Mouse (Mus musculus): ENCODE data around the gene Hspb2.

Gene Hspb2

DNA sequence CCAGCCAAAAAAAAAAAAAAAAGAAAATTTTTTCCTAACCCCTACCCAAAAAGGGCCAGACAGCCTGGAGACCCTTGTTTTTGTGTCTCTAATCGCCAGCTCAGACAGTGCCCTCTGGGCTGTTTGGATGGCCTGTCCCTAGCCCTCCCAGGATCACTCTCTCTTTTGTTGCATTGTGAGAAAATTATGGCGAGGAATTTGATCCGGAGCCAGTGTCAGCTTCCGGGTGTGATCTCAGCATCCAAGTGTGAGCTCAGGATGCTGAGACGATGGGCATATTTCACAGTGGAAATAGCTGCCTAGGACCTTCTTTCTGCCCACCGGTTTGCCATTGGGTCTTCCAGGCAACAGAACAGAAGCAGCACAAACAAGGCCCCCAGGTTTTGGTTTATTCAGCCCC, 1.4 kb downstream of the Hspb2 start:
- DNase-seq (ENCODE audit: low spot score): no peak

DNA sequence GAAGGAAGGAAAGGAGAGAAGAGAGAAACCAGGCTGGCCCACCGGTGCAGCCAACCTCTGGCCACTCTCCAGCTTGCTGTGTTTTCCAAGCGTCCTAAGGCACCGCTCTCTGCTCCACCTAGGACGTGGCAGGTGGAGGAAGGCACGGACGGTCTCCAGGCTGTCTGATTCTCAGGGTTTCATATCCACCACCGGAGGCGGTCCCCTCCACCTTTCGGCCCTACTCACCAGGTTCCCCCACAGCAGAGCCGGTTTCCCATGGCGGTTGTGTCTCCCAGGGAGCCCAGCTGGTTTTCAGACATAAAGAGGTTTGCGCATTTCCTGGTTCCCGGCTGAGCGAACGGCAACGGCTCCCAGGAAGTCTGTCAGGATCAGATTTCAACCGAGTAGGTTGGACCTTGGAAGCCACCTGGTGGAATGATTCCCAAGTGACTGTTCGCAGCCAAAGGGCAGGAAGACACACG, 5.9 kb downstream of the Hspb2 start, which contains the start of gene 2310030G06Rik:
Gene 2310030G06Rik (minus strand): TSS at position 323 of the 464 bp plus-strand sequence.
- no peak for DNase-seq (ENCODE audit: low spot score)

DNA sequence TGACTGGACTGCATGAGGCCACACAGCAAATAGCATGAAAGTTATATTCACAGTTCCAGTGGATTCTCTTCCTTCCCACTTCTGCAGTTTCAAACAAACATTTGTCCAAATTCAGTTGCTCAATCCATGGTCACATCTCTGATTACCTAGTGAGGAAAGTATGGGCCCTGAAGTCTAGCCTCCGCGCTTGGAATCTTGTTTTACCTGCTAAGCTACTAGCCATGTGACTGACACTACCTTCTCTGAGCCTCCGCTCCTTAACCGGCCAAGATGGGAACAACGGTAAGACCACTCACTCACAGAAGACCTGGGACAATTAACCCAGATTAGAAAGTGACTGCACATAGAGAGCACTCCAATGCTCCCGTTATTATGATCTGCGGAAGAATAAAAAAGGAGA, 6.3 kb downstream of the Hspb2 start:
- no peak for DNase-seq (ENCODE audit: low spot score)

DNA sequence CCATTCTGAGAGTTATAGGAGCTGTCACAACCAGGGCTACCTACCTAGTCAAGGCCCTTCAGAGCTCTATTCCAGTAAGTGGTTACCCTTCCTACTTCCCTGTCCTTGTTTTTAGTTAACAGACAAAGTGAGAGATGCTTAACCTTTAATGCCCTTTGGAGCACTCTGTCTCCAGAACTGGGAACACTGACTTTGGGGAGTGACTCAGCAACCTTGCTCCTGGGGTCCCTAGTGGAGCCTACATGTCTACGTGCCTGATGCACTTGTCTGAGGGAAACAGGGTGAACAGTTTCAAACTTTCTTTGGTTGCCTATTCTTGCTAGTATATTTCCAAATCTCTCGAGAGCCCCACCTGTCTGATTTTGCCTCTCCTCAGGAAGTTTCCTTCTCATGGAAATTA, 9.4 kb downstream of the Hspb2 start:
- no peak for DNase-seq (ENCODE audit: low spot score)

DNA sequence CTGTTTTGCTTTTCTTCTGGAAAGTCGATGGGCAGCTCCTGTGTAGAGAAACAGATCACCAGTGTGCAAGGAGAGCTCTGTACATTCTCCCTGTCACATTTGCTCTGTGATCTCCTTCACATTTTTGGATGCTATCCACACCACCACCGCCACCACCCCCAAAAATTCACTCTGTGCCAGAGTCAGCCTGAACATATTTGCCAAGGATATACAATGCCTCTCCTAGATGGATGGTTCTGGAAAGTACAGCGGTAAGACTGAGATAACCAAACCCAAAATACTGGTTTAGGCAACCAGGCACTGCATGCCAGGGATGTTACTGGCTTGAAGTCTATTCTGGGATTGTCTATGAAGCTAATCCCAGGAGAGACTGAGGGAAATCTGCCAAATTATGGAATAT, 9.9 kb downstream of the Hspb2 start:
- DNase-seq (ENCODE audit: low spot score): no peak

DNA sequence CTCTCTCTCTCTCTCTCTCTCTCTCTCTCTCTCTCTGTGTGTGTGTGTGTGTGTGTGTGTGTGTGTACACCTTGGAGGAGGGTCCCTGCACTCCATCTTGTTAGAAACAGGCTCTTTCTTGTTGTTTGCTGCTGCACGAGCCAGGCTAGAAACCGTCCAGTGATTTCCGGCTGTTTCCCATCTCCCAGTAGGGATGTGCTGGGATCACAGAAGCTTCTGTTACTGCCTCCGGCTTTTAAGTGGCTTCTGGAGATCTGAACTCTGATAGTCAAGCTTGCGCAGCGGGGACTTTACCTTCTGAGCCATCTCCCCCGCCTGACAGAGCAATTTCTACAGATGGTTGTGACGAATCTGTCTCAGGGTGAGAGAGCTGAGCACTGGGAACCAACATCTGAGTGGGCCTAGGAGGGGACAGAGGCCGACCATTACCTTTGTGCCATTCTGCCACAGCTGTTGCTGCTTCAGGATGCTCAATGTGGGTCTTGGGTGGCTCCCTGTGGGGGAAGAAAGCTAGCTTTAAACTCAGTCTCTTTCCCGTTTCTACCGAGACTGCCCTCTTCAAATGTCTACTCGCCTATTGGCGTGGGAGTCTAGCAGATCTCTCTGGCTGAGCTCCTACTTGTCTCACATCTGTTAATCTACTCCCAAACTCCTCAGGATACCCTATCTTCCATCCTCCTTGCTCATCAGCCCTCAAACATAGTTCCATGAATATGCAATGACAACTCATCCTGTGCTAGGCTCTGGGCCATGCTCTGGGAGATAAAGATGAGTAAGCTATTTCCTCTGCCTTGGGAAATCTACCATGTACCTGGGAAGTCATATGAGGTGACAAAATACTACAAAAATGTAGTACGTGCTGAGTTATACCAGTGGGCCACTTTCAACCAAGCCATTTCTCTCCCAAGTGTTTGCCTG, 11.0 kb downstream of the Hspb2 start:
- no peak for DNase-seq (ENCODE audit: low spot score)

DNA sequence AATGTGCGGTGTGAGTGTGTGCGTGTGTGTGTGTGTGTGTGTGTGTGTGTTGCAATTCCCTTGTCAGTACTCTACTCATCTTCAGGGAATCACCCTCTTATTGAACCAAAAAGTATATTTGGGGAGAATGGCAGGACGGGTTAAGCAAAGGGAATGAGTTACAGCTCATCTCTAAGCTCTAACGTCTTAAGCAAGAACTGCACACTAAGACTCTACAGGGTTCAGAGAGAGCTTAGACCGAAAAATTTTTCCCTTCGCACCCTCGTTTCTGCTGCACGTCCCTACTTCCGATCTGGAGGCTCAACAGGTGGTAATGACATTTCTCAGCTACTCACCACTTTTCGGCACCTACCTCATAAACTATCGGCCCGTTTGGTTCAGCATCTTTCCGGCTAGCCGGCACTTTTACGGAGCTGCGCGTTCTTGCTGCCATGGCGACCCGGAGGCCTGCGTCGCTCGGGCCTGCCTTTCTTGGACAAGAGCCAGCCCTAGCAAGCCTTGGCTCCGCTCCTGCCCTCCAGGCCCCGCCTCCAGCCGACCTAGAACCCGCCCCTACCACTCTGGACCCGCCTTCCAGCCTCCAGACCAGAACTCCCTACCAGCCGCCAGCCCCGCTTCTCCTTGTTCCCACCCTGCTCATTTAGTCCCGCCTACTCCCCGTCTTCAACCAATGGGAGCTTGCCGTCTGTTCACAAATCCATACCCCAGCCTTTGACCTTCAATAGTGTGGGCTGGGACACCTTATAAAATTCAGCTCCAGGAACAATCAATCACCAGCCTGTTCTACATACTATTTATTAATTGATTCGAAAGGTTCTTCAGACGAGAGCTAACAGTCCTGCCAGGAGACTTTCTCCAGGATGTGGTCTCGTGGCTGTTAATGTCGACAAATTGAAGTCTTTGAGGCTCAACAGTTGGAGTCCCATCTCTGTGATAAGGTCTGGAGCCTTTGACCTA, 13.0 kb downstream of the Hspb2 start, which contains the start of gene Dixdc1:
Gene Dixdc1 (minus strand): TSS at position 604 of the 957 bp plus-strand sequence.
- DNase-seq (ENCODE audit: low spot score): peak; percentile 76

DNA sequence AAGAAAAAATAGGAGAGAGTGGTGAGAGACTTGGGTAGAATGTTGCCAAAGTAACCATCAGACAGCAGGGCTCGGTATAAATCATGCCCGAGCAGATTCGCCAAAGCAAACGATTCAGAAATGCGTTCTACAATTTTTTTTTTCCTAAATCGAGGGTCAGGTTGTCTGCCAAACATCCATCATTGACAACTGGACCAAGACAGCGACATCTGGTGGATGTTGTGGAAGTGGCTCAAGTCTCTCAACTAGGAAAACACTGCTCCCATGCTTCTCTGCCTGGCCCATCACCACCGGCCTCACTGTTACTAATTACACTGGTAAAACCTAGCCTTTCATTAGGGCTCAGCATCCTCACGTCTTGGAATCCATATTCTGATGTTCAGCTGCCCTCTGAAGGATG, 17.2 kb downstream of the Hspb2 start:
- no peak for DNase-seq (ENCODE audit: low spot score)

DNA sequence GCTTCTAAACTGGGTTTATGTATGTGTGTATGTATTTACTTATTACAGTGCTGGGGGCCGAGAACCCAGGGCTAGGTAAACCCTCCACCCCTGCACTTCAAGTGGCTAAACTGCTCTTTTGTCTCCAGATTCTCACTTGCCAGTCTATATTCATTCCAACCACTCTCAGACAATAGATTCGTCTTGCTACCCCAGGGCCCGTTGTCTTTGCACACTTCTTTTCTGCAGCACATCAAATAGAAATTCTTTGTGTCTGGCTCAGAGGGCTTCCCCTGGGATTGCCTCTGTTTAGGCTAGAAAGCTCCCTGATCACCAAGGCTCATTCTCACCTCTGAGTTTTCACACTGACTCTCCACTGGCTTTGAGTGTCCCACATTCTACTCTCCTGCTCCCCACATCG, 19.6 kb downstream of the Hspb2 start:
- DNase-seq (ENCODE audit: low spot score): no peak

DNA sequence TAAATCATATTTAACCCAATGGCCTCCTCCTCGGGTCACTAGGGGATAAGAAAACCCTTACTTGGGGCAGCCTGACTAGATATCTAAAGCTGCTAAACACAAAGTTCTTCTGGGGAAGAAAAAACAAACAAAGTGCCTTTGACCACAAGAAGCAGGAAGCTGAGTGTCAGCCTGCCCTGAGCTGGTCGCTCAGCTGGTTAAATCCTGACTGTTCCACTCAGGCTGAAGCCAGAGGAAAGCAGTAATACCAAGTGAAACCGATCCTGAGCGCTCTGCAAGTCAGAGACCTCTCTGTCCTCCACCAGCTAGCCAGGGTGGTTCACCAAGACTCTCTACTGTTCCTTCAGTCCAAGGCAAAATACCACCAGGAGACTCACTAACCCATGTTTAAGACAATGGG, 22.6 kb downstream of the Hspb2 start:
- DNase-seq (ENCODE audit: low spot score): no peak

DNA sequence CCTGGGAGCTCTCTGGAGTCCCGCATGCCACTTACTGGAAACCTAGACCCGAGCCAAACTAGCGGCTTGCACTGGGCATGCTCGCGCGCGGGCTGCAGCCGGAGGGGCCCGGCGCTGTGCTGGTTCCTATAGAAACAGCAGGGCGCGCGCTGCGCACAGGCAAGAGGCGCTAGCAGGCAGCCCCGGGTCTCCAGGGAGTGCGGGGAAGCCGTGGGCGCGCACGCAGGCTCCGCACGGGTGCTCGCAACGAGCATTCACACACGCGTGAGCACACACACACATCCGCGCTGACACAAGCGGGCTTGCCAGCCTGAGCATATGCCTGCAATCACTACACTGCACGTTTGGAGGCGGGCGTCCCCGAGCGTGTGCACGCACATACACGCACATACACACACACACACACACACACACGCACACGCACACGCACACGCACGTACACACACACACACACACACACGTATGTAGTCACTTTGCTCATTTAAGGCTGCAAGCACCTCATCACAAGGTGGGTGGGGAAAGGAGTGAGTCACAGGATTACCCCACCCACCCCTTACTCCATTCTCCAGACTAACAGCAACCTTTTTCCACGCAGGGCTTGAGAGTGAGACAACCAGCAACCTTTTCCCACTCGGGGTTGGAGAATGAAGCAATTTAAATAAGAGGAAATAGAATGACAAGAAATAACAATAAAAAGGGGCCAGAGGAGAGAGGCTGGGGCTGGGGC, 24.1 kb downstream of the Hspb2 start:
- DNase-seq (ENCODE audit: low spot score): no peak

DNA sequence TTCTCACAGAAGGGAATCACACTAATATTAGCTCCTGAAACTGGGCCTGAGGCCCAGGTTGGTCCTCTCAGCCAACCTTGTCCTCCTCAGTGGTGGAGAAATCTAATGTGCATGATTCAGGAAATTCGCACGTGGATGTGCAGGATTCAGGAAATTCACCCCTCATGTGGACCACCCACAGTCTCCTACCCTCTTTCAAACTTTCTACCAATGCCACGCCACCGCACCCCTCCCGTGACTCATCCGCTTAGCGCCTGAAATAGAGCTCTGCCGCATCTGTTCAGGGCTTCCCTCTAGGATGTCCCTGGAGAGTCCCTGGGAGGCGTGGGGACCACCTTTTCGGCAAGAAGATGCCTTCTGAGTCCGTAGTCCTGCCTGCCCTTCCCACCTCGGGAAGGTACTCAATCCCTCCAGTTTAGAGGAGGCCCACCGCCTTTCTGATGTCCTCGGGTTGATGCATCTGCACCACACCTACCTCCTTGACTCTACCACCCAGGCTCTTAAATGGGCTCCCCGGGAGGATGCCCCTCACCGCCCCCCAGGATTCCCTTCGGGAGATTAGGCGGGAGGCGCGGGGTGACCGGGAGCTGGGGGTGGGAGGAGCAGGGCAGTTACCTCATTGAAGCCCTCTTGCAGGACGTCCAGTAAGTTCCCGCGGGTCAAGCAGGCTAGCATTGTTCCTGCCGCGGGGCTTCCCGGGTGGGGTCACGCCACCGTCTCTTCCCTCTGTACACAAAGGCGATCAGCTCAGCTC, 24.8 kb downstream of the Hspb2 start:
- DNase-seq (ENCODE audit: low spot score): no peak

DNA sequence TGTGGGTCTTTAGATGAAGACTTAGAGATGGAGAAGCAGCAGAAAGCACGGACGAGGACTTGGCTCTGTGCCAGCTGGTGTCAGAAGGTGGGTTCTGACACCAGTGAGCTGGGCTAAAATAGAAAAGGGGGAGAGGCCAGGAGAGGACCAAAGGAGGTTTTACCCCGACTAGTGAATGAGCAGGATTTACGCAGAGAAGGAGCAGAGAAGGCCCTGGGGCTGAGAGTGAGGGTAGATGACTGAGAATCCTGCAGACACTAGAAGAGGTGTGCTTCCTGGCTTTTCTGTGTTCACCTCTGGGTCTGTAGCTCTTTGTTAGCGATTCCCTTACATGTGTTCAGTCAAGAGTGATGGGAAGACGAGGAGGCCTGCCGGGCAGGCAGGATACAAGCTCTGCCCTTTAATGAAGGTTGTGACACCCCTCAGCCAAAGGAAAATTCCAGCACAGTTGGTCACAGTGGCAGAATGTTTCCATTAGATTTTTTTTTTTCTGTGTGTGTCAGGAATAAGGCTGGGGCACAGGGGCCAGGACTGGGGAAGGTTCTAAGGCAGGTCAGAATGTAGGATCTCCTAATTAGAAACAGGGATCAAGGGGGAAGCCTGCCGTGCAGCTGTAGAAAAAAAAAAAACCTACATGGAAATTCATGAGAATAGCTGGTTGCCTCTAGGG, 26.1 kb downstream of the Hspb2 start:
- no peak for DNase-seq (ENCODE audit: low spot score)

DNA sequence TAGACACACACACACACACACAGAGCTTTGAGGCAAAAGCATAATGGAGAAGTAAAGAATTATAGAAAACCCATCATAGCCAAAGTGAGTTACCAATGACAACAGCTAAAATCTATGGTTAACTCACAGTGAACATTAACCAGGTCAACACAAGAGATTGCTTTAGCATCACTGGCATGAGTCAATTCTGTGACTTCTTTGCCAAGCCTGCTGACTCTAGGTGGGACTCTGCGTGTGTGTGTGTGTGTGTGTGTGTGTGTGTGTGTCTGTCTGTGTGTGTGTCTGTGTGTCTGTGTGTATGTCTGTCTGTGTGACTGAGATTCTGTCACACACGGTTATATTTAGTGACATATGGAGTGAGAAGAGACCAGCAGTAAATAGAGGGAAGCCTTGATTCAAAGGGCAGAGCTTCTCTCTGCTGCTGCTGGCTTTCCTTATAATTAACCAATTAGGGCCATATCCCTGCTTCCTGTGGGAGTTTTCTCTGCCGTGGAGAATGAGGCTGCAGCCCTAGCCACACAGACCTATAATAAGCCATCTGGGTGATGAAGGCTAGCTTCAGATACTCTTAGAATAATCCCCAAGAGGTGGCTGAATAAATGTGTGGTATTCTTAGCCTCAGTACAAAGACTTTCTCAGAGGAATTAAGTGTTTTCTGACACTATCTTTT, 27.4 kb downstream of the Hspb2 start:
- no peak for DNase-seq (ENCODE audit: low spot score)

DNA sequence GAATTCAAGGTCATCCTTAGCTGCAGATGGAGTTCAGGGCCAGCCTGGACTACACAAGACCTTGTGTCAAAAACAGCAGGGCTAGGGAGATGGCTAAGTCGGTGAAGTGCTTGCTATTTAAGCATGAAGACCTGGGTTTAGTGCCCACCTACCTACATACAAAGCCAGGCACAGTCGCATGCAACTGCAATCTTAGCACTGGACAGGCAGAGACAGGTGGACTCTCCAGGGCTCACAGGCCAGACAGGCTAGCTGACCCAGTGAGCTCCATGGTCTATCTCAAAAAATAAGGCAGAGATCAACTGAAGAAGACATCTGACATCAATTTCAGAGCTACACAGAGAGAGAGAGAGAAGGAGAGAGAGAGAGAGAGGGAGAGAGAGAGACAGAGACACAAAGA, 28.0 kb downstream of the Hspb2 start:
- no peak for DNase-seq (ENCODE audit: low spot score)

DNA sequence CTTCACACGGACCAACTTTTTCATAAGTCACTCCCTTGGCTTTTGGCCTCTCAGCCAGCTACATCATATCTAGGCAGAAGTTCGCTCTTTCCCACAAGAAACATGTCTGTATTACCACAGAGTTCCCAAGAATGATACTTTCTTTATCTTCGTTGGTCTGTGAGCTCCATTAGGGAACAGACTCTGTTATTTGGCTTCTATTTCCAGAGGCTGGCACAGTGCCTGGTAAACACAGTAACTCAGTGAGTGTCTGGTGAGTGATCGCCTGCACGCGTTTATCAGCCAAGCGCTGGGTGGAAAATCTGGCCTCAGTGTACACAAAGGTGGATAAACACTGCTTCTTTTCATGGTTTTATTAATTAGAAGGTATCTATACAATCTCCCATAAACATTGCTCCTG, 28.7 kb downstream of the Hspb2 start:
- DNase-seq (ENCODE audit: low spot score): no peak

DNA sequence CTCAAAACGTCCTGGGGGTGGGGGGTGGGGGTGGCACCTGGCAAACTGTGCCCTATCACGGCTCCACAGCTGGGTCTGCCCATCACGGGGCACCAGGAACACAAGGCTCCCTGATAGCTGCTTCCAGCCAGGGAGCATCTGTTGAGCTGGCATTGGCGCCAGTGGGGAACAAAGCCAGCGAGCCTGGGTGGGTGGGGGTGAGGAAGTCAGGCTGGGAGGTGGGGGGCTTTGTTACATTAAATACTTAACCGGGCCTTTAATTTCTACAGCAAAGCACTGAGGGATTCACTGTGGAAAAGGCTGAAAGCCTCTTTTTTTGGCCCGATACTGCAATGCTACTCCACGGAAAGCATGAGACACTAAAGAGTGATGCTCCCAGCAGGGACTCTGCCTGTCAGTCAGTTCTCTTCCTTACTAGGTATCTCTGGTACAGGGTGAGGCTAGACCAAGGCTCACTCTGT, 29.7 kb downstream of the Hspb2 start:
- no peak for DNase-seq (ENCODE audit: low spot score)

DNA sequence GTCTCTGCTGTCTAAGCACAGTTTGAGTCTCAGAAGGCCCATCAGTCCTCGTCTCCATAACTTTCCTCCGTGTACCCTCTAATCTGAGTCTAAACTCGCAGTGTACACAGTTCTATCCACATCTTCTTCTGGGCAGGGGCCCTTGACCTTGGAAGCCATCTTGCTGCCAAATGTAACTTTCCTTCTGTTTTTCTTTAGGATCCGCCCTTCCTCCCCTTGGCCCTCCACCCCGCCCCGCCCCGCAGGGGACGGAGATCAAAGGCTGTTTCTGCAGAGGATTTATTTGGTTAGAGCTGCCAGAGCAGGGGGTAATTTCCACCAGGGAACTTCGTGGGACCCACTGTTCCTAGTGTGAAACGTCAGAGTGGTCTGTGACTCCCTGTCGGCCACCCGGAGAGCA, 31.1 kb downstream of the Hspb2 start:
- no peak for DNase-seq (ENCODE audit: low spot score)

DNA sequence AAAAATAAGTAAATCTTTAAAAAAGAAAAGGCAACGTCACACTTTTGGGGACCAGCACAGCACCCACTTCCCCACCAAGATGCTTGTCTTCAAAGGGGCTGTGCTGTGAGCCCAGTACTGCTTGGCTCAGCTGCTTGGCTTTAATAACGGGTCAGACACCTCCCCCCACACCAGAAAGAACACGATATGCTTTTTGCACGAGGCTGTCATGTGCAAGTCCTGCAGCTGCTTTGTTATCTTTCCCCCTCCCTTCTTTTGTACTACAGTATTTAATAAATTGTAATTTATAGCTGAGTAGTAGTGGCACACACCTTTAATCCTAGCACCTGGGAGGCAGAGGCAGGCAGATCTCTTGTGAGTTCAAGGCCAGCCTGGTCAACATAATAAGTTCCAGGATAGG, 33.3 kb downstream of the Hspb2 start:
- no peak for DNase-seq (ENCODE audit: low spot score)

DNA sequence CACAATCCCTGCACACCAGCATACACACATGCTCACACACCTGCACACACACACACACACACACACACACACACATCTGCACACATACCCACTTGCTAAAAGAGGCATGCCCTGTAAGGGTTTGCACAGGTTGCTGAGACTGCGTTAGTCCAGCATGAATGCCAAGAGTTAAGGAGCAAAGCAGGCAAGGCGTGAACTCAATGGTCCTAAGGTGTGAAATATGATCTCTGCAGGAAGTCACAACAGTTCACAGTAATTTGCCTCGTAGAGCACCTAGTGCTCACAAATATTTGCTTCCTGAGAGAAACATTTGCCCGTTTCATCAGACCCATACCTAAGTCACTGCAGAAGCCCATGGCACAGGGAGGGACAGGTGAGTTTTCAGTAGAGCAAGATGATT, 38.0 kb downstream of the Hspb2 start:
- DNase-seq (ENCODE audit: low spot score): no peak

Measured in spleen, adult 12 weeks (tissue).